Mouse (Mus musculus): ENCODE results near the gene Fgfr2.

DNA sequence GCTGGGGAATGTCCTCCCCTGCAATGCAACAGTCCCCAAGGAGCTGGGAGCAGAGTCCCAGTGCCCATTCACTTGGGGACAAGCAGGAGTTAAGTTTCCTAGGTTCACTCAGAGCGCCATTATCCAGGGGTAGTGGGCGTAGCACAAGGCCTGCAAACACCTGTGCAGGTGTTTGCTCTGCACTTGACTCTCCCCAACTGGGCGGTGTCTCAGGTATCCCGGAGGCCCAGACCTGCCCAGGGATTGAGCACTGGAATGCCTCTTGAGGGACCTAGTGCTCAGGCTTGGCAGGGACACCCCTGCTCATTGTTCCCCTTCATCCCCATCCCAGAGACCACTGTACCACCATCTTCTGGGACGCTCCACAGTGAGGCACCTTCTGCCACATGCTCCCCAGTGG lies 1243.0 kb downstream of the Fgfr2 start:
- TF ChIP-seq CTCF (IDR thresholded peaks at IDR 0.05; ENCODE audit: low read depth) (no peak), EP300 (IDR thresholded peaks at IDR 0.05; ENCODE audit: low read depth) (no peak)

Data from liver, postnatal 0 days (tissue).